Mouse (Mus musculus) midbrain, embryonic 14.5 days (tissue): ENCODE measurements at regions not wholly inside any gene's neighbourhood (a gene's known extent, or its start where the extent isn't known, plus 50 kb on each side); places are given as distances from the start of the nearest gene placed in this dataset.
"Not testable (repeated sequence)": the region's sequence is repeated elsewhere in the genome, so short reads cannot be mapped to it uniquely, and the experiment has no call there.

ENCODE experiments used
- ATAC-seq: fragments of 200-750 bp; cut with Nextera tagmentation; 2 replicates; pipeline ENCODE4 v1.8.0; 2017; ENCODE audit warnings: moderate number of reproducible peaks, moderate library complexity; ENCODE audit not compliant: low FRiP score, low TSS enrichment
- DNase-seq: peaks from one replicate; pipeline ENCODE4 v3.0.0-alpha.2; 2015
- H3K27ac ChIP-seq: fragments of 300-500 bp; sonication (generic); replicated peaks from 2 replicates; pipeline ENCODE4 v1.5.1; 2014; ENCODE audit warnings: mild to moderate bottlenecking, low read depth, low read length, moderate library complexity
- H3K27me3 ChIP-seq: fragments of 300-500 bp; sonication (generic); 2 replicates; pipeline ENCODE4 v1.6.1; 2014; ENCODE audit warnings: low read length, control low read depth, mixed read lengths; ENCODE audit not compliant: control insufficient read depth, insufficient read depth
- H3K36me3 ChIP-seq: fragments of 300-500 bp; sonication (generic); 2 replicates; pipeline ENCODE4 v1.6.1; 2014; ENCODE audit warnings: low read length, control low read depth; ENCODE audit not compliant: control insufficient read depth, insufficient read depth
- H3K4me1 ChIP-seq: fragments of 300-500 bp; sonication (generic); 2 replicates; pipeline ENCODE4 v1.6.1; 2014; ENCODE audit warnings: mild to moderate bottlenecking, antibody characterized with exemption, low read length, control low read depth; ENCODE audit not compliant: control insufficient read depth, insufficient read depth
- H3K4me2 ChIP-seq: fragments of 300-500 bp; sonication (generic); 2 replicates; pipeline ENCODE4 v1.6.1; 2014; ENCODE audit warnings: mild to moderate bottlenecking, low read length, moderate library complexity
- H3K4me3 ChIP-seq: fragments of 300-500 bp; sonication (generic); replicated peaks from 2 replicates; pipeline ENCODE4 v1.5.1; 2014; ENCODE audit warnings: low read depth, low read length
- H3K9ac ChIP-seq: fragments of 300-500 bp; sonication (generic); replicated peaks from 2 replicates; pipeline ENCODE4 v1.6.1; 2014; ENCODE audit warnings: mild to moderate bottlenecking, low read length, moderate library complexity
- H3K9me3 ChIP-seq: fragments of 300-500 bp; sonication (generic); 2 replicates; pipeline ENCODE4 v1.6.1; 2016; ENCODE audit warnings: low read length, control low read depth, mixed read lengths; ENCODE audit not compliant: control insufficient read depth
- WGBS: fragments of 180-500 bp; shearing (Covaris S2); extraction: QIAGEN DNeasy Blood & Tissue Kit; methylation state at CpG from one replicate; pipeline ENCODE4 v1.1.7; 2014; 5-methylcytosine and 5-hydroxymethylcytosine counted together

GRCm38 (mm10) chr4:94394462-94394861 lies 161.9 kb upstream of the Gm10306 start:
- Histone ChIP-seq H3K36me3 (no peaks in the 10 kb centered on the region), H3K9ac (no peak overlapping the region), H3K27me3 (no peaks in the 10 kb centered on the region), H3K4me2 (no peak overlapping the region), H3K27ac (no peak overlapping the region), H3K9me3 (no peaks in the 10 kb centered on the region), H3K4me3 (no peak overlapping the region), H3K4me1 (no peaks in the 10 kb centered on the region)
- WGBS = 46% methylated on average over 2 of the region's 2 CpGs
- peak; percentile 40; the same call in 1 of the 2 replicates for ATAC-seq
- peak; percentile 37 for DNase-seq

GRCm38 (mm10) chr4:94397284-94397683 lies 159.1 kb upstream of the Gm10306 start:
- 80% methylated on average over 2 of the region's 2 CpGs for WGBS
- no peak overlapping the region for H3K9ac ChIP-seq
- H3K4me1 ChIP-seq = no peaks in the 10 kb centered on the region
- no peak overlapping the region for H3K27ac ChIP-seq
- DNase-seq (no peak), ATAC-seq (no peak)
- H3K9me3 ChIP-seq = no peaks in the 10 kb centered on the region
- H3K27me3 ChIP-seq = no peaks in the 10 kb centered on the region
- H3K4me3 ChIP-seq = no peak overlapping the region
- no peaks in the 10 kb centered on the region for H3K36me3 ChIP-seq
- H3K4me2 ChIP-seq = no peak overlapping the region

GRCm38 (mm10) chr4:94406922-94407321 lies 149.4 kb upstream of the Gm10306 start:
- H3K4me1 ChIP-seq = 0 out of 2 replicates have a peak, but pooled peaks cover 5% of the 10 kb centered on the region
- H3K9me3 ChIP-seq = no peaks in the 10 kb centered on the region
- ATAC-seq = no peak
- DNase-seq = no peak
- no peak overlapping the region for H3K27ac ChIP-seq
- no peak overlapping the region for H3K9ac ChIP-seq
- H3K27me3 ChIP-seq = no peaks in the 10 kb centered on the region
- no peak overlapping the region for H3K4me2 ChIP-seq
- WGBS = 37% methylated on average over 1 of the region's 1 CpGs
- H3K4me3 ChIP-seq = no peak overlapping the region
- H3K36me3 ChIP-seq = no peaks in the 10 kb centered on the region

- DNase-seq (no peak), ATAC-seq (no peak)
- Histone ChIP-seq H3K36me3 (no peaks in the 10 kb centered on the region), H3K9ac (no peak overlapping the region), H3K27me3 (no peaks in the 10 kb centered on the region), H3K27ac (no peak overlapping the region), H3K4me1 (0 out of 2 replicates have a peak, but pooled peaks cover 5% of the 10 kb centered on the region), H3K9me3 (no peaks in the 10 kb centered on the region), H3K4me2 (no peak overlapping the region), H3K4me3 (no peak overlapping the region)
- WGBS = 75% methylated on average over 4 of the region's 4 CpGs
Observed at GRCm38 (mm10) chr4:94407503-94407902, 148.8 kb upstream of the Gm10306 start.

GRCm38 (mm10) chr4:94412661-94413060 lies 143.7 kb upstream of the Gm10306 start:
- ATAC-seq = no peak
- H3K4me3 ChIP-seq = no peak overlapping the region
- WGBS = 66% methylated on average over 2 of the region's 2 CpGs
- H3K27me3 ChIP-seq = no peaks in the 10 kb centered on the region
- H3K36me3 ChIP-seq = no peaks in the 10 kb centered on the region
- no peaks in the 10 kb centered on the region for H3K4me1 ChIP-seq
- no peak for DNase-seq
- H3K9me3 ChIP-seq = no peaks in the 10 kb centered on the region
- H3K27ac ChIP-seq = no peak overlapping the region
- no peak overlapping the region for H3K9ac ChIP-seq
- no peak overlapping the region for H3K4me2 ChIP-seq

- not testable (repeated sequence) for H3K9me3 ChIP-seq, DNase-seq, ATAC-seq, H3K4me2 ChIP-seq, H3K9ac ChIP-seq, H3K4me1 ChIP-seq, H3K36me3 ChIP-seq, H3K4me3 ChIP-seq, H3K27ac ChIP-seq, H3K27me3 ChIP-seq
- WGBS = 94% methylated on average over 7 of the region's 10 CpGs
Observed at GRCm38 (mm10) chr4:94425525-94425924, 130.8 kb upstream of the Gm10306 start.

- H3K27ac ChIP-seq = no peak overlapping the region
- no peak overlapping the region for H3K9ac ChIP-seq
- no peak overlapping the region for H3K4me3 ChIP-seq
- H3K9me3 ChIP-seq = peaks cover 12% of the 10 kb centered on the region
- DNase-seq (no peak), ATAC-seq (no peak)
- no peaks in the 10 kb centered on the region for H3K4me1 ChIP-seq
- H3K27me3 ChIP-seq = no peaks in the 10 kb centered on the region
- no peaks in the 10 kb centered on the region for H3K36me3 ChIP-seq
- 97% methylated on average over 5 of the region's 5 CpGs for WGBS
- no peak overlapping the region for H3K4me2 ChIP-seq
Observed at GRCm38 (mm10) chr4:94427581-94427980, 128.8 kb upstream of the Gm10306 start.

- no peak for DNase-seq
- no peak for ATAC-seq
- H3K27ac ChIP-seq = no peak overlapping the region
- no peak overlapping the region for H3K9ac ChIP-seq
- no peaks in the 10 kb centered on the region for H3K27me3 ChIP-seq
- peaks cover 12% of the 10 kb centered on the region for H3K9me3 ChIP-seq
- no peak overlapping the region for H3K4me3 ChIP-seq
- H3K4me2 ChIP-seq = no peak overlapping the region
- no peaks in the 10 kb centered on the region for H3K4me1 ChIP-seq
- no peaks in the 10 kb centered on the region for H3K36me3 ChIP-seq
- 85% methylated on average over 3 of the region's 3 CpGs for WGBS
Observed at GRCm38 (mm10) chr4:94432005-94432404, 124.3 kb upstream of the Gm10306 start.

- peak; percentile 6 for DNase-seq
- 79% methylated on average over 10 of the region's 10 CpGs for WGBS
- H3K4me1 ChIP-seq = no peaks in the 10 kb centered on the region
- no peak for ATAC-seq
- H3K9me3 ChIP-seq = no peaks in the 10 kb centered on the region
- no peak overlapping the region for H3K4me2 ChIP-seq
- no peaks in the 10 kb centered on the region for H3K36me3 ChIP-seq
- no peak overlapping the region for H3K9ac ChIP-seq
- H3K4me3 ChIP-seq = no peak overlapping the region
- H3K27me3 ChIP-seq = no peaks in the 10 kb centered on the region
- no peak overlapping the region for H3K27ac ChIP-seq
Observed at GRCm38 (mm10) chr4:94437717-94438435, 118.5 kb upstream of the Gm10306 start.
